Mouse (Mus musculus): ENCODE data around the gene Ammecr1. TPM values are rescaled to one million over a fixed set of nuclear protein-coding genes. Genes with fewer than 3 reads are reported as not detected.

Gene Ammecr1
- total RNA-seq (2015; ENCODE audit: low replicate concordance) (39.6 and 79.6 TPM in 2 replicates), total RNA-seq (2017; ENCODE audit: low replicate concordance) (36.4 and 37.0 TPM in 2 replicates)

DNA sequence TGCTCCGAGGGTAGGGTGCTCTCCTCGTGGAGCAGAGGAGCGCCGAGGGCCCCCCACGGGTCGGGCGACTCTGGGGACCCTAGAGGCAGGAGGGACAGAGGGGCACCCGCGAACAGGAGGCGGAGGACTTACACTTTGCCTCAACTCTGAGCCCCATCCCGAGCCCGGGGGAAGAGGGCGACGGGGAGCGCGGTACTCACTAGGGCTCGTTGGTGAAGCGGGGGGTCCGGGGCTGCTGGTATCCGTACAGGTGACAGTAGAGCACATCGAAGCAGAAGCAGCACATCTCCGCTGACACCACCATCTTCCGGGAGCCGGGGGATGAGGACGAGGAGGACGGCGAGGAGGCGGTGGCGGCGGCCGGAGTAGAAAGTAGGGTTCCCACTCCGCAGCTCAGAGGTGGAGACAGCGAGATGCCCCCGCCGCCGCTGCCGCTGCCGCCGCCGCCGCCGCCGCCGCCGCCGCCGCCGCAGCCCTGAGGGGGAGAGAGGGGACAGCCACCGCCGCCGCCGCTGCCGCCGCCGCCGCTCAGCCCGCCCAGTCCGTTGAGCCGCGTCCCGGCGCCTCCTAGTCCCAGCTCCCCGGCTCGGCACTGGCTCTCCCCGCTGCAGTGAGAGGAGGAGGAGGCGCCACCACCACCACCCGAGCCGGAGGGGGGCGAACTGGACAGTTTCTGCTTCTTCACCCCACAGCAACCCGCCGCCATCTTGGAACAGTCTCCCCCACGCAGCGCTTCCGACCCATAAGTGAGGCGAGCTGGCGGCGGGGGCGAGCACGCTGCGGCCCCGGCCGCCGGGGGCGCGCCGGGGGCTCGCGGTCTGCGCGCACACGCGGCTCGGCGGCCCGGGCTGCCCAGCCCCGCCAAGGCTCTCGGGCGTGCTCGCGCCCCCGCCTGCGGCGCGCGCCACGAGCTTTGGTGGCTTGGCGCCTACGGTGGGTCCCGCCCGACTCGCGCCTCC is at the start of gene Ammecr1:
Gene Ammecr1 (minus strand): TSS at position 721 of the 959 bp plus-strand sequence.
- ATAC-seq (replicated peaks; ENCODE audit: low FRiP score, poor library complexity, severe bottlenecking) = peak; percentile 86

DNA sequence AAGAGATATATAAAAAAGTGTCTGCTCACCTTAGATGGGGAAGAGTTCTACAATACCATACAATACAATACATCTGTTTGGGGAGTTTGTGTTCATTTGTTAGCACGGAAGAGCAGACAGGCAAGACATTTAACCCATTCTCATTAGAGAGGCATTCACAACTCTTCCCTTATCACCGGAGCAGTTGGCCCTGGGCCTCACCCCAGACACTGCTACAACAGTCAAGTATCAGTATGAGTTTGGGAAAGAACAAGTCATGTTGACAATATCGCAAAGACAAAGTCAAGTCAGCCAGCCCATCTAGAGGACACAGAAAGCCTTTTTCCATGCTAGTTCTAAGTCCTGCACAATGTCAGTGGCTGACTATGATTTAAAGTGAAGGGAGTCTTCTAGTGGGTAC is 47.6 kb upstream of the Ammecr1 start:
- ATAC-seq (replicated peaks; ENCODE audit: low FRiP score, poor library complexity, severe bottlenecking) = no peak

DNA sequence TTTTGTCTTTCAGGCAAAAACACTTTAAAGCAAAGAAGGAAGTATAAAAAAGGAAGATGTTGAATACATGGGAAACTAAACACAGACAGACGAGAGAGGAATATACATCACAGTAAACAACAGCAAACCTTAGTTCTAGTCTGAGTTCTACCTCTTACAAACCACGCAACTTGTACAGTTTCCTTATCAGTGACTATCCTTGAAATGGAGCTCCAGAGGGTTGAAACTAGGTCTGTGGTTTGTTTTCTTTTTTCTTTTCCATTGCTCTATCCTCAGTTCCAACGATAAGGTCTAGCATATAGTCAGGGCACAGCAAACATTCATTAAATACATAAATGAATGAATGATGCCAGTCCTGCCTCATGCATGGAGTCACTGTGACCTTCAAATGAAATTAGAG is 45.8 kb upstream of the Ammecr1 start:
- peak; percentile 66 for ATAC-seq (replicated peaks; ENCODE audit: low FRiP score, poor library complexity, severe bottlenecking)

DNA sequence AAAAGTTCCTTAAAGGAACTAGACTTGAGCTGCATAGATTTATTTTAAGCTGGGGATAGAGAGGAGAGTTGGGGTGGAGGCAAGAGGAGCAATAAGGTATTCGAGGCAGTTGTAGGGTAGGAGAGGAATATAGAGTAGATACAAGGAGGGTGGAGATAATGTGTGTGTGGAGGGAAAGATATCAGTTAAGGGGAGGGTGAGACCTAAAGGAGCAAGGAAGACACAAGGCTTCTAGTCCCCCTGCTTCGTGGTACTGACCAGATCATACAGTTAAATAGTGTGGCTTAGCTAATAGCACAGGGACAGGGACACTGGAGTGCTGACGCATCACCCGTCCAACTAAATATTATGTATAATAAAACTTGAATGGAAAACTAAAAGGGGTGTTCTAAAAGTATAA is 45.3 kb upstream of the Ammecr1 start:
- ATAC-seq (replicated peaks; ENCODE audit: low FRiP score, poor library complexity, severe bottlenecking) = peak; percentile 97

DNA sequence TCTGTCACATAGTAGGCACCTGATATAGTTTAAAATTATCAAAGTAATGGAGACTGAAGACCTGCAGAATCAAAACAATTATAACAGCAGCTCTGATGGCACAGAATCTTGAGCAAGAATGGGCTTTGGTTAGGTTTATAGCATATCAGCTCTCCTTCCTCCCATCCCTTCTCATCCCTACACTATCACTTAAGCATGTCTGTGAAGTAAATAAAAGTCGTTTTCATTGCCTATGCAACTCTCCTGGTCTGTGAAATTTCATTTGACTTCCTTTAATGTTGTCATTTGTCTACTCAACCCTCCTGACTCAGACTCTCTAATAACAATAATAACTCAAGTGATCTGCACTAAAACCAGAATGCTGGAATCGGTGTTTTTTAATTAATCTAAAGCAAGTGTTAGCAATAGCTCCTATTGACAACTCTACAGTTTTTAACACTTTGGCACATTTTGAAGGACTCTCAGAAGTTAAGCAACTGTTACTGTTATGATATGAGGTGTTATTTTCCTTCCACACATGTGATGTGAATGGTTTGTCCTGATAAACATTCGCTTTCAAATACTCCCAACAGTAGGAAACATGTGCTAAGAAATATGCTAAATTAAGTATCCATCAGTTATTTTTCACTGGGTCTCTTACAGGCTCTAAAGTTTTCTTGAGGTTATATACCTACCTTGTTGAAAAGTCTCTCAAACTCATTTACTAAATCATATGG is 37.8 kb upstream of the Ammecr1 start:
- peak; percentile 95 for ATAC-seq (replicated peaks; ENCODE audit: low FRiP score, poor library complexity, severe bottlenecking)

DNA sequence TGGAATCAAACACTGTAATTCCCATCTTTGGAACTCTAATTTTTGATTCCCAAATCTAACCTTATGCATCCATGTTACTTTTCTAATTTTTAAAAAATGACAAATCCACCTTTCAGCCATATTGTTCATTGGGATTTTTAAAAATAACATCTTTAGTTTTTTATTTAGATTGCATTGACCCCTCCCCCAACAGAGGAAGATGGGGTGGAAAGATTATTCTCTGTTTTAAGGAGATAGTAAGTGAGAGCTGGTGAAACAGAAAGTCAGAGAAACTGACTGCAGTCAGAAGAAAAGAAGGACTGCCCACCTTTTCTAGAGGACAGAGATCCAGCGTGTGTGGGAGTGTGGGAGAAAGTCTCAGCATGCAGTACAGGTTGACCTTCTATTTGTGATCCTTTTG is 30.7 kb upstream of the Ammecr1 start:
- no peak for ATAC-seq (replicated peaks; ENCODE audit: low FRiP score, poor library complexity, severe bottlenecking)

DNA sequence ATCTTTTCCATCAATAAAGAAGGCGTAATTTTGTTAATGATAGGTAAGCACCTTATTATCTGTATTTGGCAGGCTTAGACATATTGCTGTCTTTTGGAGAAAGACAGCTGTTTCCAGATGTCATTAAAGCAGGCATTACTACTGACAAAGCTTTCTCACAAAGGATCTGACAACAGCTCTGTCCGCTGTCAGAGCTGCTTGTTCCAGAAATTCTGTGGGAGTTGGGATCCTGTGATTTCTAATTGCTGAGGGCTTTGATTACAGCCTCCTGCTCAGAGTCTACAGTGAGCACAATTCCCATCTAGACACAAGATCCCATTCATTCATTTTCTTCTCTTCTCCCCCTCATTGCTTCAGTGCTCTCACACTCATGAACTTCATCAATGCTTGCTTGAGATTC is 28.0 kb upstream of the Ammecr1 start:
- no peak for ATAC-seq (replicated peaks; ENCODE audit: low FRiP score, poor library complexity, severe bottlenecking)

DNA sequence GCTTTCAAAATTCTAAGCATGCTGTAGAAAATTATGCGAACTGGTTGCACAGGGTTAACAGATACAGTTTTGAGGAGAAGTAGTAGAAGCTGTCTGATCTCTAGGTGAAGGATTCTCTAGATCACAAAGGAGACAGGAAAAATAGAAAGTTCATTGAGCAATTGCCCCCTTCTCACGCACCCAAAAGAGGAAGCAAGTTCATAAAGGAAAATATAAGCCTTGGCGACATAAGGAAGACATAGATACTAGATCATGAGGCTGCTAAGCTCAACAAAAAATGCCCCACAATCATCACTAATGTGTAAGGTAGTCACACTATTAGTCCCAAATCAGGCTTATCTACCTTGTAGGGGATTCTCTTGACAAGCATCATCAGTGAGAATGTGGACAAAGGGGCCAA is 17.6 kb upstream of the Ammecr1 start:
- no peak for ATAC-seq (replicated peaks; ENCODE audit: low FRiP score, poor library complexity, severe bottlenecking)

DNA sequence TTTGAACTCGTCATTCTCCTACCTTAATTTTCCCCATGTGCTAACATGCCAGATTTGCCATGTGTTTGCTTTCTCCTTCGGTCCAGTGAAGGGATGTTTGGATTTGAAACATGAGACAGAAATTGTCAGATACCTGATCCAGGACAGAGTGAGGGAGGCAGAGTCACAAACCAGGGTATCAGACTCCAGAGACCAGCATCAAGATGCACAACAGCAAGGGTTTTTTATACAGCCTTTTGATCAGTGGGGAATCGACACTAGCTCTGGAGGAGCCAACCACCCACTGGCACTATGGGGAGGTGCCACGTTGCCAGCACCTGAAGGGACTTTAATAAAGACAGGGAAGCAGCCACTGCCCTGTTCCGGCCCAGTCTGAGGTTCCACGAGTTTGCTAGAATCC is 17.1 kb upstream of the Ammecr1 start:
- no peak for ATAC-seq (replicated peaks; ENCODE audit: low FRiP score, poor library complexity, severe bottlenecking)

DNA sequence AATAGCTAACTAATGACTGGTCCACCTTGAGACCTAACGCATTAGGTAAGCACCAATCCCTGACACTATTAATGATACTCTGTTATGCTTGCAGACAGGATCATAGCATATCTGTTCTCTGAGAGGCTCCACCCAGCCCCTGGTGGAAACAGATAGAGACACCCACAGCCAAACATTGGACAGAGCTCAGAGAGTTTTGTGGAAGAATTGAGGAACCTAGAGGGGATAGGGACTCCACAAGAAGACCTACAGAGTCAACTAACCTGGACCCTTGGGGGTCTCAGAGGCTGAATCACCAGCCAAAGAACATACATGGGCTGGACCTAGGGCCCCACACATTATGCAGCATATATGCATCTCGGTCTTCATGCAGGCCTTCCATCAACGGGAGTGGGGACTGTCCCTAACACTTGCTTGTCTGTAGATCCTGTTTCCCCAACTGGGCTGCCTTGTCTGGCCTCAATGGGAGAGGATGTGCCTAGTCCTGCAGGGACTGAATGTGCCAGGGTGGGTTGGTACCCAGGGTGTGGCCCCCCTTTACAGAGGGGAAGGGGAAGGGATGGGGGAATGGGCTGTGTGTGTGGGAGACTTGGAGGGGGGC is 15.1 kb upstream of the Ammecr1 start:
- peak; percentile 96 for ATAC-seq (replicated peaks; ENCODE audit: low FRiP score, poor library complexity, severe bottlenecking)

DNA sequence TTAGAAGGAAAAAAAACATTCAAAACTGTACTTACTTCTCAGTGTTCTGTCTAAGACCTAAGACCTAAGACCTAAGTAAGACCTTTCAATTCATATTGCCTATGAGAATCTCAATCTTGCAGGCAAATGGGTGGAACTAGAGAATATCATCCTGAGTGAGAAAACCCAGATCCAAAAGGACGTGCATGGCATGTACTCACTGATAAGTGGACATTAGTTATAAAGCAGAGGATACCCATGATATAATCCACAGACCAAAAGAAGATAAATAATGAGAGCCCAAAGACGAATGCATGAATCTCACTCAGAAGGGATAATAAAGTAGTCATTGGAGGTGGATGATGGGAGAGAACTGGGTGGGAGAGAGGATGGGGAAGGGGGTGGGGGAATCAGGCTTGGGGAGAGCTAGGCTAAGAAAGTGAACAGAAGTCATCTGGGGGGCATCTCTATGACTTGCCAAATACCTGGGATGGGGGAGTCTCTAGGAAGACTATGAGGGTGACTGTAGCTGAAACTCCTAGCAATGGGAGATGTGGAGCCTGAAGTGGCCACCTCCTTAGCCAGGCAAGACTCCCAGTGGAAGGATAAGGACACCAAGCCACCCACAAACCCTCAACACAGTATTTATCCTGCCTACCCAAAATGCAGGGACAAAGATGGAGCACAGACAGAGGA is 14.5 kb upstream of the Ammecr1 start:
- peak; percentile 7; the same call in 1 of the 2 replicates for ATAC-seq (replicated peaks; ENCODE audit: low FRiP score, poor library complexity, severe bottlenecking)

DNA sequence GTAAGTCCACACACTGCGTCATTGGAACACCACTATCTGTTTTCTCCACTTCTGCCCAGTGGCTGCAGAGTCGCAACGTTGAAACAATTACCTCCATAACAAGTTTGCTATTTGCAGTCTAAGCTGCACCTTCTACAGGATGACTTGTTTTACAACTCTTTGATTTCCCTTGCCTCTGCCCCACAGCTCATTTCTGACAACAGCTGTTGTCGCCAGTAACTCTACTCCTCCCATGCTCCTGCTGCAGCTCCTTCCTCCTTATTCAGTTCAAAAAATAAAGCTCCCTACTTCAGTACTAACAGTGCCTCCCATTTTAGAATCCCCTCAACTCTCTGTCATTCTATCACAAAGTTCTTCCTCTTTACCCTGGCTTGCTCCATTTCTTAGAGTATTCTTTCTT is 12.7 kb upstream of the Ammecr1 start:
- no peak for ATAC-seq (replicated peaks; ENCODE audit: low FRiP score, poor library complexity, severe bottlenecking)

DNA sequence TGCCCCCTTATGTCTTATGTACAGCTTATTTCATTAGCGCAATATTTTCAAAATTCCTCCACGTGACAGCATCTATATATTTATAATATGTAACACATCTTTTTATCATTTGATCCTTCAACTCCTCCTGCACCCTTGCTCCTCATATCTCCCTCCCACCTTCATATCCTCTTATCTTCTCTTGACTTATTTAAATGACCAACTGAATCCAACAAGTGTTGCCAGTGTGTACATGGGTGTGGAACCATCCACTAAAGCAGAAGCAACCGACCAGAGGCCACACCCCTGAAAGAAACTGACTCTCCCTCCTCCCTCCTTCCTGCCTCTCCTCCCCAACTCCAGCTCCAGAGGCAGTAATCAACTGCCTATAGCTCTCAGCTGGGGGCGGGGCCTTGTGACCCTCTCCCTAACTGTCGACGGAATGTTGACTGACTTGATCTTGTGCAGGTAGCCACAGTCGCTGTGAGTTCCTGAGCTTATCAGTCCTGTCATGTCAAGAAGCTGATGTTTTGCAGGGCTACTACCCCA is 6.0 kb upstream of the Ammecr1 start:
- ATAC-seq (replicated peaks; ENCODE audit: low FRiP score, poor library complexity, severe bottlenecking) = peak; percentile 100

DNA sequence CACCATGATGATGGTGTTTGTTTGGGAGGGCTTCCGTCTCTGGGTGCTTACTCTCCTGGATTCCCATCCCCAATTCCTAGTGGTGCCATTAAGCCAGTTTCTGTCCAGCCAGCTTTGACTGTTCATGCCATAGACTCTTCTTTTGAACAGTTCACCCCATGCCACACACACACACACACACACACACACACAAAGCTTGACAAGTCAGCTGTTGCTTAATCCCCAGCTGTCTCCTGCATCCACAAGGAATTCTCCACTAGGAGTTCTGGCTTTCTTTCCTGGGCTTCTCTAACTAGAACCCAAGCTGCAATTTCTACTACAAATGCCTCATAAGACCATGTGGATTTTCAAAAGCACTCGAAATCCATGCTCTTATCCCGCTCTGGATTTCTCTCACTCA is 5.2 kb upstream of the Ammecr1 start:
- ATAC-seq (replicated peaks; ENCODE audit: low FRiP score, poor library complexity, severe bottlenecking) = no peak

DNA sequence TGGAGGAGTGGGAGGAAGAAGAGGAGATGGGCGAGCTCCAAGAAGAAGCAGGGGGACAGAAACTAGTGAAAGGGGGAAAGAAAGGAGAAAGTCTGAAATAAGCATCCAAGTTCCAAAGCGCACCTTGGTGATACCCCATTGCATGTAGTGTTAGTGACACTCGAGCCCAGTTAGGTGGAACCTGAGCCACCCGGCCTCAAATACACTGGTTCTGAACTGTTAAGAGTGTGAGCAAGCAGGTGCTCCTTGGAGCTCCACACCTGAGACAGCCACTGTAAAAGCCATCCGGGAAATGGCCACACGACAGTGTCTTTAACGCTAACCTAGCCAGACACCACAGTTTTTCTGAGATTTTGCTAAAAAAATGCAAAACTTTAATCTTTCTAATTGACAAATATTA is 539 bp upstream of the Ammecr1 start:
- ATAC-seq (replicated peaks; ENCODE audit: low FRiP score, poor library complexity, severe bottlenecking) = 0 out of 2 replicates have a peak, but pooled peaks have one; percentile 43

DNA sequence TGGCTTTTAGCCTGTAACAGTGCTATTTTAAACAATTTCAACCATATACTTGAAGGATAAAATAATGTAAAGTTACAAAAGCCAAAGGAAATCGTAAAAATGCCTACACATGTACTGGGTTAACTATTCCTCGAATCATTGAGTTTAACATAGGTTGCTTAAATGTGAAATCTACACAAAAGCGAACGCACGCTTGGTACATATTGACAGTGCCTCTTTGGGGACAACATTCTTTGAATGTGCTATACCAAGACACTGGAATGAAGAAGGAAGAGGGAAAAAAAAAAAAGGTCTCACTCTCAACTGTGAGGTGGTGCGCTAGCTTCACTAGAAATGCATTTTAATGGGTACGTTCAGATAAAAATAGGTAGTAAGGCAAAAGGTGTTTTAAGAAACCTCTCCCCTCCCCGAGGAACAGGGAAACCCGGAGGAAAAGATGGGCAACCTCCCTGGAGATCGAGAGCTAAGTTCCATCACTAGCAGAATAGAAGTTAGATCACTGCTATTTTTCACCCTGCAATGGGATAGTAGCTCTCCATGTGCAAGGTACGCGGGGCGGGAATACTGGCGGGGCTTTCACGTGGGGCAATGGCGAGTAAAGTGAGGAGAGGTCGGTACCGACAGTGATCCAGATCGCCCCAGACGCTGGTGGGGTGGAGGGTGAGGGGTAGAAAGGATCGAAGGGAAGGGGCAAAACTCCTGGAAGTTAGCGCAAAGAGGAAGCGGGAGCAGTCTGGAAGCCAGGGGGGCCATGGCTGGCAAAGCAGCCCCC is 1.1 kb downstream of the Ammecr1 start:
- no peak; the same call in 1 of the 2 replicates for ATAC-seq (replicated peaks; ENCODE audit: low FRiP score, poor library complexity, severe bottlenecking)

DNA sequence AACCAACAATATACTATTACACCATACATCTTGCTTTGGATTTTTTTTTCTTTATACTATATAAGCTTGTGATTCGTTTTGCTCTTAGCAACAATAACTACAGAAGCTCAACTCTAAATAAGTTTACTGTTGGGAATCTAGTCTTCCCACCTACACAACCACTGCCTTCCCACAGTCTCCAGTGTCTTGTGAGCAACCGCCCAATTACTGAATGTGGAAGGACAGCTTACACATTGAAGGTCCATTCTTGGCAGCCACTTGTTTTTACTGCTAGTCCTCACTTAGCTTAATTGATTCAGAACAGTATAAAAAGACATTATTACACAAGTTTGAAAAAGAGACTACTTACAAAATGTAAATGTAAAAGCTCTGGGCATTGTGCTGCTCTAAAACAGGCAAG is 6.1 kb downstream of the Ammecr1 start:
- no peak for ATAC-seq (replicated peaks; ENCODE audit: low FRiP score, poor library complexity, severe bottlenecking)

DNA sequence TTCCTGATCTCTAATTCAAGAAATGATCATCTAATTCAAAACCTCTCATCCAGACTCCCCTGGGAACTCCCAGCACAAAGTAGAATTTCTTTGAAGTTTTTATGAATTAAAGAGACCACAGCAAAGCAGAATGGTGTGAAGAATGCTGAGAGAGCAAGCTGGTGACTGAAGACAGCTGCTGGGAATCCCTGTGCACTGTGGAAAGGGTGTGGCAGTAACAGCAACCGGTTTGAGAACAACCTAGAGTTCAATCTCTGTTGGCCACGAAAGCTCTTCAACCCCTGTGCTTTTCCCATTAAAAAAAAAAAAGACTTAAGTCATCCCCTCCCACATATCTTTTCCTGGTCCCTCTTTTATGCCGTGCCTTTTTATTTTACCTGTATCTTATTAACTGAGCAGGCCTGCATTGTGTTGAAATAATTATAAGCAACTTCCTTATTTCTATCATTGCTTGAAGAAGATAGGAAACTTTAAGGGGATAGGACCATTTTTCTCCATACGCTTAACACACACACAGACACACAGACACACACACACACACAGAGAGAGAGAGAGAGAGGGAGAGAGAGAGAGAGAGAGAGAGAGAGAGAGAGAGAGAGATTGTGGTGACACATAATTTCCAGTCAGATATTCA is 6.7 kb downstream of the Ammecr1 start:
- ATAC-seq (replicated peaks; ENCODE audit: low FRiP score, poor library complexity, severe bottlenecking) = no peak

Measured in erythroid progenitor cell, adult 5-6 weeks (primary cell).